Mouse (Mus musculus): ENCODE results near the gene Retreg2.
A peak's percentile ranks its signal among the peaks of the same experiment; 100 is the strongest.

Retreg2 gene

GRCm38 (mm10) chr1:75168472-75169464 lies 26.2 kb downstream of the Retreg2 start, which contains the start of gene Zfand2b:
Gene Zfand2b, plus strand, starts transcription at chr1:75168646.
- DNase-seq (ENCODE audit: low read depth): peak; percentile 99

- peak; percentile 60 for DNase-seq (ENCODE audit: low read depth)
Measured at GRCm38 (mm10) chr1:75179334-75180104, 36.9 kb downstream of the Retreg2 start.

- peak; percentile 91 for DNase-seq (ENCODE audit: low read depth)
Measured at GRCm38 (mm10) chr1:75180105-75180590, 37.6 kb downstream of the Retreg2 start, which contains the start of gene Abcb6. Gene Abcb6, minus strand, starts transcription at chr1:75180392.

GRCm38 (mm10) chr1:75180741-75181140 lies 38.2 kb downstream of the Retreg2 start:
- DNase-seq (ENCODE audit: low read depth): no peak

- DNase-seq (ENCODE audit: low read depth): no peak
Measured at GRCm38 (mm10) chr1:75181377-75181870, 38.8 kb downstream of the Retreg2 start.

GRCm38 (mm10) chr1:75182160-75182559 lies 39.6 kb downstream of the Retreg2 start:
- DNase-seq (ENCODE audit: low read depth): no peak

GRCm38 (mm10) chr1:75185495-75185894 lies 42.9 kb downstream of the Retreg2 start:
- no peak for DNase-seq (ENCODE audit: low read depth)

GRCm38 (mm10) chr1:75187126-75187525 lies 44.5 kb downstream of the Retreg2 start:
- no peak for DNase-seq (ENCODE audit: low read depth)

GRCm38 (mm10) chr1:75187914-75188483 lies 45.4 kb downstream of the Retreg2 start:
- no peak for DNase-seq (ENCODE audit: low read depth)

- DNase-seq (ENCODE audit: low read depth): no peak
Measured at GRCm38 (mm10) chr1:75190577-75190976, 48.0 kb downstream of the Retreg2 start.

GRCm38 (mm10) chr1:75191258-75191621 lies 48.7 kb downstream of the Retreg2 start:
- DNase-seq (ENCODE audit: low read depth): no peak

GRCm38 (mm10) chr1:75191622-75192402 lies 49.2 kb downstream of the Retreg2 start, which contains the start of the genes Ankzf1 and Atg9a:
Gene Ankzf1, plus strand, starts transcription at chr1:75192151.
Gene Atg9a, minus strand, starts transcription at chr1:75192196.
- DNase-seq (ENCODE audit: low read depth): peak; percentile 98

- peak; percentile 73 for DNase-seq (ENCODE audit: low read depth)
Measured at GRCm38 (mm10) chr1:75192452-75192851, 49.9 kb downstream of the Retreg2 start.

All from NIH3T3 (cell line).